Mouse (Mus musculus): ENCODE measurements around the gene Atg2a. TPM values are rescaled to one million over a fixed set of nuclear protein-coding genes. Genes with fewer than 3 reads are reported as not detected.
A peak's percentile ranks its signal among the peaks of the same experiment; 100 is the strongest.

The Atg2a gene
- polyA plus RNA-seq, 1 experiment = 28.9 TPM

DNA sequence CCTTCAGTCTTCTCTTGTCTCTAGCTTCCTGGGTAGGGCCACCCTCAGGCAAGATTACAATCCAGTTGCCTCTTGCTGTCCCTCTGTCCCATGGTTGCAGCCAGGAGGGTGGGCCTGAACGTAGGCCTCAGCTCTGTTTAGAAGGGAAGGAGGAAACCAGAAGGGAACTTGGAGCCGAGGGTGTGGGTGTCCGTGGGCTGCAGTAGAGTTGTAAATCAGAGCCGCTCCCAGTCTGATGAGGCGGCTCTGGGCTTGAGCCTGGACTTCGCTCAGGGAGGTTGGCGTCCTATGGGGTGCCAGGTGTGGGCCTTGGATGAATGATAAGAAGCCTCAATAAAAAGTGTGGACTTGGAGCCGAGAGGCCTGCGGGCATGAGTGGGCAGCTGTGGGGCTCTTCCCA lies 22.7 kb downstream of the Atg2a start:
- peaks cover 3% of the 10 kb centered on the region; the same call in 1 of the 2 replicates for H3K4me1 ChIP-seq (ENCODE audit: control insufficient read depth, insufficient read depth, low read length)
- no peak overlapping the region for H3K27ac ChIP-seq (ENCODE audit: insufficient read depth, low read length)
- no peak for TF ChIP-seq POLR2A (IDR thresholded peaks at IDR 0.05; ENCODE audit: extremely low read depth, insufficient read depth, low read length)
- TF ChIP-seq CTCF (IDR thresholded peaks at IDR 0.05; ENCODE audit: extremely low read depth, insufficient read depth, low read length) = no peak
- H3K4me3 ChIP-seq (ENCODE audit: insufficient read depth, low read length) = no peak overlapping the region

- no peak overlapping the region for H3K4me3 ChIP-seq (ENCODE audit: insufficient read depth, low read length)
- TF ChIP-seq CTCF (IDR thresholded peaks at IDR 0.05; ENCODE audit: extremely low read depth, insufficient read depth, low read length) (no peak), POLR2A (IDR thresholded peaks at IDR 0.05; ENCODE audit: extremely low read depth, insufficient read depth, low read length) (no peak)
- H3K4me1 ChIP-seq (ENCODE audit: control insufficient read depth, insufficient read depth, low read length) = peaks cover 3% of the 10 kb centered on the region; the same call in 1 of the 2 replicates
- no peak overlapping the region for H3K27ac ChIP-seq (ENCODE audit: insufficient read depth, low read length)
Measured at GRCm38 (mm10) chr19:6264945-6265344, 23.5 kb downstream of the Atg2a start.

GRCm38 (mm10) chr19:6265727-6266182 lies 24.3 kb downstream of the Atg2a start:
- H3K4me3 ChIP-seq (ENCODE audit: insufficient read depth, low read length) = no peak overlapping the region
- peaks cover 3% of the 10 kb centered on the region; the same call in 1 of the 2 replicates for H3K4me1 ChIP-seq (ENCODE audit: control insufficient read depth, insufficient read depth, low read length)
- TF ChIP-seq CTCF (IDR thresholded peaks at IDR 0.05; ENCODE audit: extremely low read depth, insufficient read depth, low read length) (no peak), POLR2A (IDR thresholded peaks at IDR 0.05; ENCODE audit: extremely low read depth, insufficient read depth, low read length) (no peak)
- no peak overlapping the region for H3K27ac ChIP-seq (ENCODE audit: insufficient read depth, low read length)

- Histone ChIP-seq H3K4me1 (ENCODE audit: control insufficient read depth, insufficient read depth, low read length) (peaks cover 3% of the 10 kb centered on the region; the same call in 1 of the 2 replicates), H3K4me3 (ENCODE audit: insufficient read depth, low read length) (no peak overlapping the region), H3K27ac (ENCODE audit: insufficient read depth, low read length) (no peak overlapping the region)
- no peak for TF ChIP-seq POLR2A (IDR thresholded peaks at IDR 0.05; ENCODE audit: extremely low read depth, insufficient read depth, low read length)
Measured at GRCm38 (mm10) chr19:6267306-6268169, 26.1 kb downstream of the Atg2a start.

DNA sequence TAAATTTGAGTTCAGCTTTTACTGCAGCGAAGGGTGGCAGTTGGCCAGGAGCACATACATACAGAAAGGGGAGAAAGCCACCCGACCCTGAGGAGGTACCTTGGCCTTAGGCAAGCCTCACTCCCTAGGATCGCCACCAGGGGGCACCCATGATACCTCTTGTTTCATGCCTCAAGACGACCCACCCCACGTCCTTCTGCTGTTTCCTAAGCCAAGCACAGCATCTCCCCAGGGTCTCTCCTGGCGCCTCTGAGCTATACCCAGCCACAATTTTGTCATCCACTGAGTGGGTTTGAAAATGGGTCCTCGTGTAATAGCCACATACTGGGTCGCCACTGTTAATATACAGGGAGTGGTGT lies 26.7 kb downstream of the Atg2a start:
- Histone ChIP-seq H3K4me3 (ENCODE audit: insufficient read depth, low read length) (no peak overlapping the region), H3K27ac (ENCODE audit: insufficient read depth, low read length) (no peak overlapping the region), H3K4me1 (ENCODE audit: control insufficient read depth, insufficient read depth, low read length) (peaks cover 3% of the 10 kb centered on the region; the same call in 1 of the 2 replicates)
- peak; percentile 82 for TF ChIP-seq CTCF (IDR thresholded peaks at IDR 0.05; ENCODE audit: extremely low read depth, insufficient read depth, low read length)
- TF ChIP-seq POLR2A (IDR thresholded peaks at IDR 0.05; ENCODE audit: extremely low read depth, insufficient read depth, low read length) = no peak

DNA sequence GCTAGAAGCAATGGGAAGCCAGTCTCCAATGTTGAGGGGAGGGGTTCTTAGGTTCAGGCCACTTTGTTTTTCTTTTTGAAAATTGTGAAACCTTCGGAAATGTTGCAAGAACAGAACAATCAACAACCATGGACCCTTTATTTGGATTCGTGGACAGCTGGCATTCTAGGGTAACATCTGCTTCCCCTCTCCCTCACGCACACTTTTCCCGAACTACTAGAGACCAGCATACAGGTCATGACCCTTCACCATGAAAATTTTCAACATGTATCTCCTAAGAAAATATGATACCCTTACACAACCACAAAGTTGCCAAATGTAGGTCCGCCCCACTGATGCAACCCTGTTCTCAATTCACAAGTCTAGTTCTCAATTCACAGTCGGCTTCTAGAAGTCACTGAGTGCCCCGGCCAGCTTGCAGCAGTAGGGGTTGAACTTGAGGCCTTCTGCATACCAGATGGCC lies 27.2 kb downstream of the Atg2a start:
- H3K4me1 ChIP-seq (ENCODE audit: control insufficient read depth, insufficient read depth, low read length) = peaks cover 3% of the 10 kb centered on the region; the same call in 1 of the 2 replicates
- no peak overlapping the region for H3K27ac ChIP-seq (ENCODE audit: insufficient read depth, low read length)
- TF ChIP-seq CTCF (IDR thresholded peaks at IDR 0.05; ENCODE audit: extremely low read depth, insufficient read depth, low read length) (no peak), POLR2A (IDR thresholded peaks at IDR 0.05; ENCODE audit: extremely low read depth, insufficient read depth, low read length) (no peak)
- no peak overlapping the region for H3K4me3 ChIP-seq (ENCODE audit: insufficient read depth, low read length)

- Histone ChIP-seq H3K4me1 (ENCODE audit: control insufficient read depth, insufficient read depth, low read length) (no peaks in the 10 kb centered on the region), H3K4me3 (ENCODE audit: insufficient read depth, low read length) (no peak overlapping the region), H3K27ac (ENCODE audit: insufficient read depth, low read length) (no peak overlapping the region)
- TF ChIP-seq POLR2A (IDR thresholded peaks at IDR 0.05; ENCODE audit: extremely low read depth, insufficient read depth, low read length) = no peak
- TF ChIP-seq CTCF (IDR thresholded peaks at IDR 0.05; ENCODE audit: extremely low read depth, insufficient read depth, low read length) = no peak
Measured at GRCm38 (mm10) chr19:6269798-6270475, 28.5 kb downstream of the Atg2a start.

- Histone ChIP-seq H3K4me1 (ENCODE audit: control insufficient read depth, insufficient read depth, low read length) (no peaks in the 10 kb centered on the region), H3K4me3 (ENCODE audit: insufficient read depth, low read length) (no peak overlapping the region), H3K27ac (ENCODE audit: insufficient read depth, low read length) (no peak overlapping the region)
- TF ChIP-seq POLR2A (IDR thresholded peaks at IDR 0.05; ENCODE audit: extremely low read depth, insufficient read depth, low read length) (no peak), CTCF (IDR thresholded peaks at IDR 0.05; ENCODE audit: extremely low read depth, insufficient read depth, low read length) (no peak)
Measured at GRCm38 (mm10) chr19:6270661-6271060, 29.2 kb downstream of the Atg2a start.

DNA sequence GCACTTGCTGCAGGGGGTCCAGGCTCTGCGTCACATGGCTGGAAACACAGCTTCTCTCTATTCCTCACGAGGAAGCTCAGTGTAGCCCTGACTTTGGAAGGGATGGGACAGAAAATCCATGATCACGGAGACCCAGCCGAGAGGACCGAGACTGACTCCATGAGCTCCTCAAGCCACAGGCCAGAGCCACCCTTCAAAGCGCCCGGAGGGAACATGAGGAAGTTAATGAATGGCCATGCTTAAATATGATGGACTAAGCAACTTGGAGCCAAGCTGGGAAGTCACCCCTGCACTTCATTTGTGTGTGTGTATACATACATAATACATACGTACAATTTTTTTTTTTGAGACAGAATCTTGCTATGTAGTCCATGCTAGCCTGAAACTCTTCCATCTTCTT lies 29.7 kb downstream of the Atg2a start:
- no peak overlapping the region for H3K27ac ChIP-seq (ENCODE audit: insufficient read depth, low read length)
- TF ChIP-seq CTCF (IDR thresholded peaks at IDR 0.05; ENCODE audit: extremely low read depth, insufficient read depth, low read length) = no peak
- TF ChIP-seq POLR2A (IDR thresholded peaks at IDR 0.05; ENCODE audit: extremely low read depth, insufficient read depth, low read length) = no peak
- no peaks in the 10 kb centered on the region for H3K4me1 ChIP-seq (ENCODE audit: control insufficient read depth, insufficient read depth, low read length)
- H3K4me3 ChIP-seq (ENCODE audit: insufficient read depth, low read length) = no peak overlapping the region
